Mouse (Mus musculus): ENCODE data around the gene Arl11.
A peak's percentile ranks its signal among the peaks of the same experiment; 100 is the strongest.

Arl11 gene

DNA sequence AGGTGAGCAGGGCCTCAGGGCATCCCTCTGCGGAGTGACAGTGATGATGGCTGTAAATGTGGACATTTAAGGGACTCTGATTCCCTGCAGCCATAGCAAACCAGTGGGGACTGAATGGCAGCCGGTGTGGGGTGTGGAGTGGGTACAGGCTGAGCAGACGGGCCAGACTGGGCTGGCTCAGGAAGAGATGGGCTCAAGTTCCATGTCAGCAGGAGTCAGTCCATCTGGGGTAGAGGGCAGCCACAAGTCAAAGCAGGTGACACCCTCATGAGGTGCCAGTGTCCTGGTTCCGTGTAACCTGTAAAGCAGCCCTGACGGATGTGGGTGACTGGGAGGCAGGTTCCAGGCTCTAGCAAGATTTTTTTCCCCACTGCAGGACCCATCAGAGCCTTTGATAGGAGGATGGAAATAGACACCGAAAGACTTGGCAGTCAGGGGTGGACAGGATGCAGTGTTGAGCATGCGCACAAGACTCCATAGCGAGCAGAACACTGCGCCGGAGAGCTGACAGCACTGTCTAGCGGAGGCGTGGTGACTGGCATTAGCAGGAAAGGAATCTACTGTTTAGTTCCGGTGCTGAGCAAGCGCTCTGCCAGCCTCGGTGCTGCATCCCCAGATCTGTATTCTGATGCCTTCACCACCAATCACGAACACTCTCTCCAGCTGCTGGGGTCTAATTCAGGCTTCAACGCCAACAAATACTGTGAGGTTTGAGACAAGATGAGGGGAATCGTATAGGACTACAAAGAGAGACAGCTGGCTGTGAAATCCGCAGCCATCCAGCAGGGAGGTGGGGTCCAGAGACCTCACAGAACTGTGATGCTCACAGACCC is 18.3 kb downstream of the Arl11 start:
- DNase-seq (ENCODE audit: extremely low spot score, low read depth, low spot score): no peak

DNA sequence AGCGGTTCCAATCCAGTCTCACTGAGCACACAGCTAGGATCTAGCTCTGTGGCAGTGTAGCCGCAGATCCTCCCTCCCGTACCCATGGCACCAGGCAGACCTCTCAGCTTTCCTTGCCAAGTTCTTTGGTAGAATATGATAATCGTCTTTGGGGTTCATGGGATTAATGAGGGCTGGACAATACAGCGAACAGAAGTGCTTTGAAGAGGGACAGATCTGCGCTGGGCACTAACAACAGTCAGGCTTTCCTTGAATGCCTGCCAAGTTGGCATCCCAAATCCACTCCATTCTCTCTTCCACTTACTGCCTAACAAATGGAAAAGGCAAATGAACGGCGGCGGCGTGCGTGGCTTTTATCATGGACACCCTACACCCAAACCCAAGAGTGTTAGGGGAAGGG is 21.0 kb downstream of the Arl11 start:
- DNase-seq (ENCODE audit: extremely low spot score, low read depth, low spot score): no peak

DNA sequence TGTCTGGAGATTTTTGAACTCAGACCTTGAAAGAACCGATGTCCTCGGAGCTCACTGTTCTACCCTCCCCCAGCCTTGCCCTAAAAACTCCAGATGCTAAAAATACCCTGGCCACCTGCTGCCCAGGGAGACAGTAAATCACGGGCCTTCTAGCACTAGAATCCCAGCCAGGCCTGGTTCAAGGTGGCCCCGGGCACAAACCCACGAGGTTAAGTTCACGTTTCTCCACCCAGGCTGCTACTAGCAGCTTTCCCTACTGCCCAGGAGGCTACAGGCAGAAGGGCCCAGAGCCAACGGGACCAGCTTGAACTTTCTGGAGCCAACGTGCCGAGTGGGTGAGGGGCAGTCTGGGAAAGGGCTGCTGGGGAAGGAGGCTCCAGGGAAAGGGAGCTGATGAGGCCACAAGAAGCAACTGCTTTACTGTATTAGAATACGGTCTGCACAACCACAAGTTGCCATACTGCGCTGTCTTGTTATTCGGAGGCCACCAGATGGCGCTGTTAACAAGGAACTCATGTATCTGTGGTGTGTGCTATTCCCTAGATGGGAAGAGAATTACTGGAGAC is 21.5 kb downstream of the Arl11 start:
- DNase-seq (ENCODE audit: extremely low spot score, low read depth, low spot score): peak; percentile 60

DNA sequence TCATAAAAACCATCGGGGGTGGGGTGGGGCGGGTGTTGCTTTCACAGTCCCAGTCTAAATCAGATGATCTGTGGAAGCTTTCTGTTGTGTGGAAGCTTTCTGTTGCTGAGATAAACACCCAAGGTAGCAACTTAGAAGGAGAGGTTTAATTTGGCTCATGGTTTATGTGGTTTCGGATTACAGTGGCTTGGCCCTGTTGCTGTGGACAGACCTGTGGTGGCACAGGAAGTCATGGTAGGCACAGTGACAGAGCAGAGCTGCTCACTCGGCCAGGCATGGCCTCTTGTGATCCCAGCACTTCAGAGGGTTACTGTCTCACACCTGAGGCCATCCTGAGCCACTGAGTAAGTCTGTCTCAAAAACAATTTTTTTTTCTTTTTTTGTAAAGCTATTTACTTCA is 29.8 kb downstream of the Arl11 start:
- no peak for DNase-seq (ENCODE audit: extremely low spot score, low read depth, low spot score)

DNA sequence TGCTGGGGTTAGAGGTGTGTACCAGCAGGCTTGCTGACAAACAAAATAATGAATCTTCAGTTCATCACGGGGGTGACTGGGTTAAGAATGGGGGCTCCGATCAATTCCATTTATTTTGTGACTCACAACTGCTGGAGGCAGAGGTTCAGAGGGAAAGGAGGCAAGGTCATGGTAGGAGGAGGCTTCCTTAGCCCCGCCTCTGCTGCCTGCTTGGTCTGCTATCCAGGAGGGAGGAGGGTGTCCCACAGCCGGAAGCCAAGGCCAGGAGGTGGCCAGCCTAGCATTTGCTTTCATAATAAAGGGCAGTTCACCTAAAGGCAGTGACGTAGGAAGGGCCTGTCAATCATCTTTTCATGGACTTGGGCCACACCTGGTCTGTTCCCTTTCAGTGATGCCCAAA is 35.0 kb downstream of the Arl11 start:
- DNase-seq (ENCODE audit: extremely low spot score, low read depth, low spot score): no peak

DNA sequence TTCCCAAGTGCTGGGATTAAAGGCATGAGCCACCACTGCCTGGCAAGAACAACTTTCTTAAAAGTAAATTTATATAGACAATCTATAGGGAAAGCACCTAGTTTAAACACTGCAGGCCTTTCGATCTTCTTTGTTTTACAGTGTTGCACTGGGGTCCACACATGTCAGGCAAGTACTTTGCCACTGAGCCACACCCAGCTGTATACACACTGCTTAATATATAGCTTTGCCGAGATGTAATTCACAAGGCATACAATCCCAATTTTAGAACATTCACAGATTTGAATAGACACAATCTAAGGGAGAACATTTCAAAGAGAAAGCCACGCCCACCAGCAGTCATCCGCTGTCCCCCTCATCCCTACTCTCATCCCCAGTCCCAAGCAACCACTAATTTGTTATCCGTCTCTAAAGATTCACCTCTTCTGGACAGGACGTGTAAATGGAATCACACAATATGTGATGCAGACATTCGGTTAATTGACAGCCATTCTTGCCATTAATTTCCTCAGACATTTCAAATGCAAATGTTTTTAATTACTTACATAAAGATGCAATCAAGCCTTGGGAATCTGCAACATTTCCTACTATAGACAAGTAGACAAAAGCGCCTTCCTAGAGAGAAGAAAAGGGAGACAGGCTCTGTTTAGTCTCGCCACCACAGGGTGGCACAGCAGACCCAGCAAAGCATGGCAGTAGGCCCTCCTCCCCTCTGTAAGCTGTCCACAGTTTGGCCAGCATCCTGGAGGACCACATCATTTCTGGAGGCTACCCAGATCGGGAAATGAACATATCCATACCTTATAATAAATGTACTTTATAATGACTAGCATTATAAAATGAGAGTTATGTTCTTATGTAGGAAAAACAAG is 37.5 kb downstream of the Arl11 start:
- no peak for DNase-seq (ENCODE audit: extremely low spot score, low read depth, low spot score)

DNA sequence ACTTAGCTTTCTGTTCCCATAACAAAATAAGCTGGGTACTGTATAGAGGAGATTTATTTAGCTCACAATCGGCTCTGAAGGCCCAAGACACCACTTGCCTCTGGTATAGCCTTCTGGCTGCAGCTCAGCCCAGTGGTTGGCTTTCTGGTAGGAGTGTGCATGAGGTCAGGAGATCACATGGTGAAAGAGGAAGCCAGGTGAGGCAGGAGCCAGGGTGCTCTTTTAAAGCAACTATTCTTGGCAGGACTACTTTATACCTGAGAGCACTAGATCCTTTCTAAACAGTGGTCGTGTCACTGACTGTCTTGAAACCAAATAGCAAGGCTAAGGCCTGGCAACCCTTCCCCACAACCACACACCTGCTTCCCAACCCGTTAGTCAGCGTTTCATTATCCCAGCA is 40.3 kb downstream of the Arl11 start:
- no peak for DNase-seq (ENCODE audit: extremely low spot score, low read depth, low spot score)

DNA sequence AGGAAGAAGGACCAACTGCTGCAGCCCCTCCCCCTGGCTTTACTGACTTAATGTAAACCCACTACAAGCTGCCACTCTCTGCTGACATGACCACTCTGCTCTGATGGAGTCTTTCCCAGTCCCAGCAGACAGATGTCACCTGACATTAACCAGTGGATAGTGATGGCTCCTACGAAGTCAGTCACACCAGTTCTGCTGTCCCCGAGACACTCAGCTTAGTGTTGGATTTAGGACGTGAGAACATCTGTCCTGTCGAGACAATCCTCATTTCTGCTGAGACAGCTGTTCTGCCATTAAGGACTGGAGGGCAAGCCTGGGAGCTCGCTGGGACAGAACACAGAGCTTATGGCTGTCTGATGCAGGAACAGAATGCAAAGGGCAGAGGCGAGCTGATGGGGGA is 41.3 kb downstream of the Arl11 start:
- no peak for DNase-seq (ENCODE audit: extremely low spot score, low read depth, low spot score)

DNA sequence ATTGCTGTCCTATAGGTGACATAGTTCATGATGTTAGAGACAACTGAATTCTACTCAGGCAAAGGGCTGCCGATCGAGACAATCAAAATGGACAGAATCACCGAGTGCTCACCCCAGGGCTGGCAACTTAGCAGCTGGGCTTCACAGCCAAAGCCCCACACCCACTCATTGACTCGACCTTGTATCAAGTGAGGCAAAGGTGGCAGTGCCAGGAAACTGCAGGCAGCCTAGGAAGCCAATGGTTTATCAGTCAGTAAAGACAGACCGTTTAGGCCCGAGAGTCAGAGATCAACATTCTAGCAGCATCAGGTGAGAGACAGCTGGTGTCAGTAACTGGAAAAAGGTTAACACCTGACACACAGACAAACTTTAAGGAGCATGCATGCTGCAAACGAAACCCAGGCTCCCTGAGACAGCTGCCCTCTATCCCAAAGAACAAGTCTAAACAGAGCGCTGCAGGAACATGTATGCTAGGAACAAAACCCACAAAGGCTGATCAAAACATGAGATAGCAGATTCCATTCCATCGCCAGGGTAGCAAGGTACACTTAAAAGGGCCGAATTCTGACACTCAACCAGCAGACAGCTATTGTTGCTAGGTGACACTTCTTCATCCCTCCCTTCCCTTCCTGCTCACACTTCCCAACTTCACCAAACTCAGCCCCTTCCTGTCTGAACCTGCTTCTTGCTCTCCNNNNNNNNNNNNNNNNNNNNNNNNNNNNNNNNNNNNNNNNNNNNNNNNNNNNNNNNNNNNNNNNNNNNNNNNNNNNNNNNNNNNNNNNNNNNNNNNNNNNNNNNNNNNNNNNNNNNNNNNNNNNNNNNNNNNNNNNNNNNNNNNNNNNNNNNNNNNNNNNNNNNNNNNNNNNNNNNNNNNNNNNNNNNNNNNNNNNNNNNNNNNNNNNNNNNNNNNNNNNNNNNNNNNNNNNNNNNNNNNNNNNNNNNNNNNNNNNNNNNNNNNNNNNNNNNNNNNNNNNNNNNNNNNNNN is 45.0 kb downstream of the Arl11 start:
- DNase-seq (ENCODE audit: extremely low spot score, low read depth, low spot score): no peak

DNA sequence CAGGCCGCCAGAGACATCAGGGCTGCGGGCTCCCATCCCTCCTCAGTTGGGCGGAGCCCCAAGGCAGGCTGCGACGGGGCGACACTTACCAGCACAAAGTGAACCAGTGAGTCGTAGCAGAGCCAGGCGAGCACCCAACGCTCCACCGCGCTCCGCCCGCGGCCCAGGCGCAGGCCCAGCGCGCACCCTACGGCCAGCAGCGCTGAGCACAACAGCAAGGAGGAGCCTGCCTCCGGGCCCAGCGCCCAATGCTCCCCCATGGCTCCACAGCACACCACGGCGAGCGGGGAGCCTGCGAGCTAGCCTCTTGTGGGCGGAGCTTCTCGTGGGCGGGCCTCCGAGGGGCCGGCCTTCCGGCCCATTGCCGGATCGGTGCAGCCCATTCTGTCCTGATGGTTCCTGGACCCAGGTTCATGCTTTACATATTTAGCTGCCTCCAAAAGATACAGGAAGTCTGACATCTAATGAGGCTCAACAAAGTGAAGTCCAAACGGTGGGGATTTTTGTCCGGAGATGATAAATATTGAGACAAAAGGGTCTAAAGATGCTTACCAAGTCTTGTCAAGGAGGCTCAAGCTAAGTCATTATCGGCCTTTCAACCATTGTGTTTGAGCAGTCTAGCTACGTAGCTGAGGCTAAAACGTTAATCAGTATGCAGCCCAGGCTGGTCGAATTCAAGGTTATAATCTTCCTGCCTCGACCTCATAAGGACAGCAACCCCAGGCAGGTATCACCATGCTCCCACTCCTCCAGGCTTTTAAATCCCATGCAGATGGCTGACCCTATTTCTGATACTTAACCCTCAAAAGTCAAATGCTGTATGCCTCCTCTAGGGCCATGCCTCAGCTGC is 50.8 kb downstream of the Arl11 start, which contains the start of gene Ebpl:
Gene Ebpl (minus strand): TSS at position 309 of the 850 bp plus-strand sequence.
- DNase-seq (ENCODE audit: extremely low spot score, low read depth, low spot score): peak; percentile 54

DNA sequence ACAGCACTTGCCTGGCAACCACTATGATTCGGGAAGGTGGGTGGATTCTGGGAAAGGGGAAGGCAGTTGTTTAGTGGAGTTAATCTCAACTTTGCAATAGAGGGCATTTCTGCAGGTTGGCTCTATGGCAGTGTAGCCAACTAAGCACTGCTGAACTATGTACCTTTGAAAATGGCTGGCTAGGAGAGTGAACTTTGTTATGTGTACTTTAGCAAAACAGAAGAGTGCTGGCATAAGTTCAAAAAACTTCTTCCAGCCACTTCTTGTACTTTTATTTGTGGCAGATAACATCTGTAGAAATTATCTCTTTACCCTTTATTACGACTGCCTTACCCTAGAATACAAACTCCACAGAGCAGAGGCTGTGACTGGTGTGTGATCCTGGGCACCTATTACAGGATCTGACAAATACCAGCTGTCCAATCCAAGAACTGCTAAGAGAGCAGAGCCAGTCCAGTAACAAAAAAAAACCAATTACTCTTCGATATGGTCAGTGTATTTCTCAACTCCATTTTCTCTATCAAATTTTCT is 51.5 kb downstream of the Arl11 start:
- DNase-seq (ENCODE audit: extremely low spot score, low read depth, low spot score): no peak

Measured in hindlimb bud, embryonic 11.5 days (tissue).